Mouse (Mus musculus) C2C12 (cell line): ENCODE measurements around the gene Mplkip.

Source experiments
- CTCF ChIP-seq: IDR thresholded peaks from one replicate; pipeline ENCODE4 v1.5.1; 2011; ENCODE audit not compliant: control insufficient read depth, insufficient read depth, insufficient read length
- MAX ChIP-seq: IDR thresholded peaks from one replicate; pipeline ENCODE4 v1.6.1; 2011; ENCODE audit warnings: mild to moderate bottlenecking, control low read depth
- USF1 ChIP-seq: IDR thresholded peaks from one replicate; pipeline ENCODE4 v1.6.1; 2011; ENCODE audit warnings: low read depth, mild to moderate bottlenecking, control low read depth, moderate library complexity

DNA sequence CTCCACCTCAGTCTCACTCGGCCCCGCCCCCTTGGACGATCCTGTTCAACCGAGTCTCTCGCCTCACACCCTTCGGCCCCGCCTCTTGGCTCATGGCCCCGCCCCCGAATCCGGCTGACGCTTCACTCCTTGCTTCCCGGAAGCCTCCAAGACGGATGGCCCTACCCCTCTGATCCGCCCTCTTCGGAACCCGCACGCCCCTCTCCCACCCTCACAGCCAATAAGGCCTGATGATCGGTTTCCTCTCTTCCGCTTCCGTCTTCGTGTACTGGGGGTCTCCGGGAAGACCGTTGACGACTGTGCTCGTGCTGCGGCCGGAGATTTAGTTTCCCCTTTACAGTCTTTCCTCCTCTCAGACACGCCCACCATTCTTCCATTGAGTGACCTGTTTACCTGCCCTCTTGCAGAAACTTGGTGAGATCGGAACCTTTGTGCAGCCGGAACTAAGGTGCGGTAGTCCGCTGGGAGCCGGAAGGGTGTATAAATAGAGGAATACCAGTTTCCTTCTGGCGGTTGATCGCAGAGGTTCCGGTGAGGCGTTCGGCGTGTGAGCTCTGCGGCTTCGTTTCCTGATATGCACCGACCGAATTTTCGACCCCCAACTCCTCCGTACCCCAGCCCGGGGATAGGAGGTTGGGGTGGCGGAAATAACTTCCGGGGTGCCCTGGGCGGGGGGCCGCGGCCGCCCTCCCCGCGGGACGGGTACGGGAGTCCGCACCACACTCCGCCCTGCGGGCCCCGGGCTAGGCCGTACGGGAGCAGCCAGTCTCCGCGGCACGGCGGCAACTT, at the start of gene Mplkip, which contains the start of gene Sugct:
- no peak for TF ChIP-seq USF1
- TF ChIP-seq CTCF, result no peak
- TF ChIP-seq MAX, result no peak
